Mouse (Mus musculus): Measurements from ENCODE around the gene Wfikkn1. TPM values are rescaled to one million over a fixed set of nuclear protein-coding genes. Genes with fewer than 3 reads are reported as not detected.

The Wfikkn1 gene
- 5.2 to 8.4 TPM (median 7.1 TPM) in 4 replicates for total RNA-seq (2023)

GRCm38 (mm10) chr17:25880196-25880910 lies at the start of gene Wfikkn1:
Gene Wfikkn1, minus strand, starts transcription at chr17:25880858.

GRCm38 (mm10) chr17:25919144-25919785 lies 38.6 kb upstream of the Wfikkn1 start, which contains the start of gene Rab40c:
Gene Rab40c, minus strand, starts transcription at chr17:25919727.

GRCm38 (mm10) chr17:25874721-25875170 lies 5.9 kb downstream of the Wfikkn1 start, which contains the start of gene Mettl26:
Gene Mettl26, plus strand, starts transcription at chr17:25875074.

GRCm38 (mm10) chr17:25868601-25869191 lies 12.0 kb downstream of the Wfikkn1 start, which contains the start of gene Mcrip2:
Gene Mcrip2, minus strand, starts transcription at chr17:25868764.

GRCm38 (mm10) chr17:25860832-25861703 lies 19.6 kb downstream of the Wfikkn1 start, which contains the start of gene Wdr90:
Gene Wdr90, minus strand, starts transcription at chr17:25861501.

GRCm38 (mm10) chr17:25844396-25844901 lies 36.2 kb downstream of the Wfikkn1 start, which contains the start of gene Rhot2:
Gene Rhot2, minus strand, starts transcription at chr17:25844851.

GRCm38 (mm10) chr17:25841117-25841880 lies 39.4 kb downstream of the Wfikkn1 start, which contains the start of gene Gm20683:
Gene Gm20683, minus strand, starts transcription at chr17:25841763.

GRCm38 (mm10) chr17:25837076-25837410 lies 43.6 kb downstream of the Wfikkn1 start, which contains the start of gene Rhbdl1:
Gene Rhbdl1, minus strand, starts transcription at chr17:25837295.

GRCm38 (mm10) chr17:25833291-25833663 lies 47.4 kb downstream of the Wfikkn1 start, which contains the start of gene Stub1:
Gene Stub1, minus strand, starts transcription at chr17:25833404.

GRCm38 (mm10) chr17:25828712-25829557 lies 51.7 kb downstream of the Wfikkn1 start, which contains the start of gene Jmjd8:
Gene Jmjd8, plus strand, starts transcription at chr17:25828867.

Other genes starting within 250 kb of the Wfikkn1 start
- not detected in 4 replicates for gene Gng13, start 163.7 kb downstream of the Wfikkn1 start, total RNA-seq (2023)
- gene Chtf18, start 153.4 kb downstream of the Wfikkn1 start, total RNA-seq (2023): 7.5 to 10.0 TPM (median 8.2 TPM) in 4 replicates
- 5.7 to 7.8 TPM (median 6.6 TPM) in 4 replicates for gene Rpusd1, start 153.2 kb downstream of the Wfikkn1 start, total RNA-seq (2023)
- 0.21 to 0.22 TPM in 2 of 4 replicates, not detected in the others for gene Mslnl, start 144.8 kb downstream of the Wfikkn1 start, total RNA-seq (2023)
- 0.83 TPM in 1 of 4 replicates, not detected in the others for gene Msln, start 126.5 kb downstream of the Wfikkn1 start, total RNA-seq (2023)
- gene Narfl, start 107.1 kb downstream of the Wfikkn1 start, total RNA-seq (2023): 33.4 to 44.4 TPM (median 34.9 TPM) in 4 replicates
- 19.7 to 25.0 TPM (median 23.7 TPM) in 4 replicates for gene Haghl, start 95.2 kb downstream of the Wfikkn1 start, total RNA-seq (2023)
- gene Ccdc78, start 94.3 kb downstream of the Wfikkn1 start, total RNA-seq (2023): not detected in 4 replicates
- gene Fam173a, start 88.0 kb downstream of the Wfikkn1 start, total RNA-seq (2023): 41.7 to 46.0 TPM (median 43.2 TPM) in 4 replicates
- 2.5 TPM in 1 of 4 replicates, not detected in the others for gene AC134908.4, start 85.2 kb downstream of the Wfikkn1 start, total RNA-seq (2023)
- 10.5 to 16.8 TPM (median 13.6 TPM) in 4 replicates for gene Metrn, start 83.7 kb downstream of the Wfikkn1 start, total RNA-seq (2023)
- gene Fbxl16, start 71.8 kb downstream of the Wfikkn1 start, total RNA-seq (2023): not detected in 4 replicates
- gene Wdr24, start 57.2 kb downstream of the Wfikkn1 start, total RNA-seq (2023): 18.0 to 20.7 TPM (median 18.5 TPM) in 4 replicates
- 23.7 to 30.8 TPM (median 26.6 TPM) in 4 replicates for gene Jmjd8, start 52.0 kb downstream of the Wfikkn1 start, total RNA-seq (2023)
- gene Stub1, start 47.5 kb downstream of the Wfikkn1 start, total RNA-seq (2023): 54.6 to 61.8 TPM (median 59.7 TPM) in 4 replicates
- gene Rhbdl1, start 43.6 kb downstream of the Wfikkn1 start, total RNA-seq (2023): 2.7 to 3.4 TPM (median 2.9 TPM) in 4 replicates
- gene Gm20683, start 39.1 kb downstream of the Wfikkn1 start, total RNA-seq (2023): 1.3 to 4.6 TPM (median 2.3 TPM) in 4 replicates
- 60.3 to 71.6 TPM (median 67.0 TPM) in 4 replicates for gene Rhot2, start 36.0 kb downstream of the Wfikkn1 start, total RNA-seq (2023)
- 31.7 to 38.7 TPM (median 35.9 TPM) in 4 replicates for gene Wdr90, start 19.4 kb downstream of the Wfikkn1 start, total RNA-seq (2023)
- gene Mcrip2, start 12.1 kb downstream of the Wfikkn1 start, total RNA-seq (2023): 1.4 to 5.1 TPM (median 2.8 TPM) in 4 replicates
- 19.5 to 27.4 TPM (median 23.1 TPM) in 4 replicates for gene Mettl26, start 5.8 kb downstream of the Wfikkn1 start, total RNA-seq (2023)
- gene Rab40c, start 38.9 kb upstream of the Wfikkn1 start, total RNA-seq (2023): 22.5 to 27.0 TPM (median 25.2 TPM) in 4 replicates
- gene Pigq, start 64.1 kb upstream of the Wfikkn1 start, total RNA-seq (2023): 64.5 to 69.3 TPM (median 67.8 TPM) in 4 replicates
- gene Nhlrc4, start 64.1 kb upstream of the Wfikkn1 start, total RNA-seq (2023): not detected in 4 replicates
- gene A930017K11Rik, start 71.7 kb upstream of the Wfikkn1 start, total RNA-seq (2023): not detected in 4 replicates
- gene Capn15, start 104.9 kb upstream of the Wfikkn1 start, total RNA-seq (2023): 37.2 to 41.1 TPM (median 38.7 TPM) in 4 replicates
- 8.4 to 9.0 TPM (median 8.7 TPM) in 4 replicates for gene Rab11fip3, start 188.7 kb upstream of the Wfikkn1 start, total RNA-seq (2023)
- 3.7 to 4.7 TPM (median 4.5 TPM) in 4 replicates for gene Decr2, start 209.5 kb upstream of the Wfikkn1 start, total RNA-seq (2023)
- 0.75 to 1.6 TPM (median 1.1 TPM) in 4 replicates for gene Nme4, start 214.7 kb upstream of the Wfikkn1 start, total RNA-seq (2023)
- 21.2 to 25.3 TPM (median 22.8 TPM) in 4 replicates for gene Tmem8, start 232.4 kb upstream of the Wfikkn1 start, total RNA-seq (2023)
- gene Mrpl28, start 242.6 kb upstream of the Wfikkn1 start, total RNA-seq (2023): 43.5 to 46.7 TPM (median 45.3 TPM) in 4 replicates